Mouse (Mus musculus) MEL (cell line): Measurements from ENCODE around the gene C330007P06Rik. TPM values are rescaled to one million over a fixed set of nuclear protein-coding genes. Genes with fewer than 3 reads are reported as not detected.

Experiments
- DNase-seq: peaks from one replicate; pipeline ENCODE4 v3.0.0; 2011; ENCODE audit warnings: low read depth, low spot score
- H3K27ac ChIP-seq: 2 replicates; pipeline ENCODE4 v1.5.1; 2012; ENCODE audit warnings: low read depth, mild to moderate bottlenecking, control low read depth, low read length, moderate library complexity; ENCODE audit not compliant: control insufficient read depth
- H3K27me3 ChIP-seq, 2 experiments: fragments of 150-350 bp in 1 of 2; sonication (generic) in 1 of 2; 2 replicates each; pipeline ENCODE4 v1.6.1; 2012; ENCODE audit warnings: low read length in 2 of 2, mild to moderate bottlenecking in 2 of 2, improper control_type of control experiment in 1 of 2, moderate library complexity in 1 of 2; ENCODE audit not compliant: insufficient read depth in 2 of 2, control insufficient read depth in 1 of 2
- H3K36me3 ChIP-seq, 2 experiments: 2 replicates each; pipeline ENCODE4 v1.6.1; 2012 to 2014; ENCODE audit warnings: low read length in 2 of 2, improper control_type of control experiment in 1 of 2, inconsistent platforms in 1 of 2, mild to moderate bottlenecking in 1 of 2; ENCODE audit not compliant: insufficient read depth in 2 of 2, control insufficient read depth in 1 of 2
- H3K4me1 ChIP-seq, 2 experiments: fragments of 150-350 bp in 1 of 2; sonication (generic) in 1 of 2; 2 replicates each; pipeline ENCODE4 v1.6.1; 2012; ENCODE audit warnings: low read length in 2 of 2, improper control_type of control experiment in 1 of 2, mild to moderate bottlenecking in 1 of 2; ENCODE audit not compliant: insufficient read depth in 2 of 2, control insufficient read depth in 1 of 2
- H3K4me3 ChIP-seq, 2 experiments: fragments of 150-350 bp in 1 of 2; sonication (generic) in 1 of 2; 2 replicates each; pipeline ENCODE4 v1.5.1; 2012; ENCODE audit warnings: low read depth in 2 of 2, low read length in 2 of 2, mild to moderate bottlenecking in 2 of 2, moderate library complexity in 2 of 2, control low read depth in 1 of 2, improper control_type of control experiment in 1 of 2; ENCODE audit not compliant: control insufficient read depth in 1 of 2, insufficient read depth in 1 of 2
- H3K79me2 ChIP-seq: 2 replicates; pipeline ENCODE4 v1.6.1; 2012; ENCODE audit warnings: mild to moderate bottlenecking, low read length, moderate library complexity; ENCODE audit not compliant: control insufficient read depth, poor library complexity, insufficient read depth
- H3K9ac ChIP-seq: 2 replicates; pipeline ENCODE4 v1.6.1; 2012; ENCODE audit warnings: low read depth, mild to moderate bottlenecking, control low read depth, low read length, moderate library complexity; ENCODE audit not compliant: control insufficient read depth, poor library complexity, severe bottlenecking
- H3K9me3 ChIP-seq: fragments of 150-350 bp; sonication (generic); replicated peaks from 2 replicates; pipeline ENCODE4 v1.6.1; 2012; ENCODE audit warnings: mild to moderate bottlenecking, low read length, improper control_type of control experiment, moderate library complexity; ENCODE audit not compliant: insufficient read depth
- BHLHE40 ChIP-seq: IDR thresholded peaks from 2 replicates; pipeline ENCODE4 v1.6.1; 2012; ENCODE audit warnings: low read depth, mild to moderate bottlenecking, inconsistent platforms, low read length, improper control_type of control experiment, borderline replicate concordance
- CTCF ChIP-seq, 3 experiments: IDR thresholded peaks in 2 of 3; conservative IDR thresholded peaks in 1 of 3; 2 replicates each; pipeline ENCODE4 v1.5.1; 2011 to 2012; ENCODE audit warnings: low read length in 3 of 3, low read depth in 2 of 3, mild to moderate bottlenecking in 2 of 3, improper control_type of control experiment in 1 of 3, inconsistent platforms in 1 of 3, mixed read lengths in 1 of 3, moderate library complexity in 1 of 3; ENCODE audit not compliant: control insufficient read depth in 1 of 3, insufficient read depth in 1 of 3, poor library complexity in 1 of 3, severe bottlenecking in 1 of 3
- ELF1 ChIP-seq: IDR thresholded peaks from 2 replicates; pipeline ENCODE4 v1.6.1; 2014; ENCODE audit warnings: low read depth, mild to moderate bottlenecking, inconsistent platforms, low read length, improper control_type of control experiment, moderate library complexity
- ETS1 ChIP-seq: IDR thresholded peaks from 2 replicates; pipeline ENCODE4 v1.6.1; 2012; ENCODE audit warnings: low read depth, mild to moderate bottlenecking, inconsistent platforms, low read length, improper control_type of control experiment, moderate library complexity
- HCFC1 ChIP-seq: IDR thresholded peaks from 2 replicates; pipeline ENCODE4 v1.6.1; 2012; ENCODE audit warnings: low read depth, mild to moderate bottlenecking, inconsistent platforms, low read length, improper control_type of control experiment, moderate library complexity
- MAFK ChIP-seq: IDR thresholded peaks from 2 replicates; pipeline ENCODE4 v1.6.1; 2011; ENCODE audit warnings: low read depth, mild to moderate bottlenecking, low read length, improper control_type of control experiment, borderline replicate concordance
- MEF2A ChIP-seq: IDR thresholded peaks from 2 replicates; pipeline ENCODE4 v1.6.1; 2014; ENCODE audit warnings: low read depth, mild to moderate bottlenecking, inconsistent platforms, low read length, improper control_type of control experiment; ENCODE audit not compliant: poor library complexity, insufficient replicate concordance, severe bottlenecking; ENCODE audit errors: extremely low read depth
- MYB ChIP-seq: IDR thresholded peaks from 2 replicates; pipeline ENCODE4 v1.6.1; 2011; ENCODE audit warnings: mild to moderate bottlenecking, low read depth, low read length, improper control_type of control experiment
- MYC ChIP-seq: IDR thresholded peaks from 2 replicates; pipeline ENCODE4 v1.6.1; 2011; ENCODE audit warnings: low read depth, mild to moderate bottlenecking, low read length, improper control_type of control experiment, moderate library complexity
- NRF1 ChIP-seq: IDR thresholded peaks from 2 replicates; pipeline ENCODE4 v1.6.1; 2014; ENCODE audit warnings: low read depth, mild to moderate bottlenecking, inconsistent platforms, low read length, improper control_type of control experiment, moderate library complexity; ENCODE audit not compliant: poor library complexity, insufficient read depth, severe bottlenecking
- POLR2A ChIP-seq, 2 experiments: IDR thresholded peaks; 2 replicates each; pipeline ENCODE4 v1.6.1; 2011 to 2012; ENCODE audit warnings: low read length in 2 of 2, mild to moderate bottlenecking in 2 of 2, control low read depth in 1 of 2, improper control_type of control experiment in 1 of 2, low read depth in 1 of 2, moderate library complexity in 1 of 2; ENCODE audit not compliant: control insufficient read depth in 1 of 2, insufficient read depth in 1 of 2, poor library complexity in 1 of 2
- POLR2AphosphoS2 ChIP-seq: IDR thresholded peaks from 2 replicates; pipeline ENCODE4 v1.6.1; 2011; ENCODE audit warnings: low read length, improper control_type of control experiment
- RCOR1 ChIP-seq: IDR thresholded peaks from 2 replicates; pipeline ENCODE4 v1.6.1; 2012; ENCODE audit warnings: low read depth, mild to moderate bottlenecking, inconsistent platforms, low read length, improper control_type of control experiment
- SIN3A ChIP-seq: IDR thresholded peaks from 2 replicates; pipeline ENCODE4 v1.6.1; 2012; ENCODE audit warnings: low read length, improper control_type of control experiment, inconsistent platforms
- UBTF ChIP-seq: IDR thresholded peaks from 2 replicates; pipeline ENCODE4 v1.6.1; 2012; ENCODE audit warnings: low read depth, mild to moderate bottlenecking, inconsistent platforms, low read length, improper control_type of control experiment, moderate library complexity, borderline replicate concordance; ENCODE audit not compliant: insufficient read depth
- ZMIZ1 ChIP-seq: IDR thresholded peaks from 2 replicates; pipeline ENCODE4 v1.6.1; 2012; ENCODE audit warnings: low read depth, mild to moderate bottlenecking, inconsistent platforms, low read length, improper control_type of control experiment, moderate library complexity
- ZNF384 ChIP-seq: IDR thresholded peaks from 2 replicates; pipeline ENCODE4 v1.6.1; 2012; ENCODE audit warnings: low read depth, mild to moderate bottlenecking, inconsistent platforms, low read length, improper control_type of control experiment
- polyA plus RNA-seq, 2 experiments: library from polyadenylated mRNA; stranded (reverse) in 1 of 2; unstranded in 1 of 2; fragments of >175 nt in 1 of 2; fragments of >200 nt in 1 of 2; gene quantifications; 2 replicates each; pipeline versions ENCODE4 v1.2.1 to v1.2.4; 2012; ENCODE audit warnings: low replicate concordance in 2 of 2, low read depth in 1 of 2; ENCODE audit not compliant: insufficient read length in 2 of 2, insufficient read depth in 1 of 2, missing spikeins in 1 of 2
- total RNA-seq: library from RNA; depleted of rRNA; stranded (reverse); fragments of 300-350 nt; gene quantifications from 2 replicates; pipeline ENCODE4 v1.2.3, GENCODE M21; 2012

The C330007P06Rik gene
- total and polyA plus RNA-seq, 3 experiments: 15.1 to 17.1 TPM; not detected in 1

DNA sequence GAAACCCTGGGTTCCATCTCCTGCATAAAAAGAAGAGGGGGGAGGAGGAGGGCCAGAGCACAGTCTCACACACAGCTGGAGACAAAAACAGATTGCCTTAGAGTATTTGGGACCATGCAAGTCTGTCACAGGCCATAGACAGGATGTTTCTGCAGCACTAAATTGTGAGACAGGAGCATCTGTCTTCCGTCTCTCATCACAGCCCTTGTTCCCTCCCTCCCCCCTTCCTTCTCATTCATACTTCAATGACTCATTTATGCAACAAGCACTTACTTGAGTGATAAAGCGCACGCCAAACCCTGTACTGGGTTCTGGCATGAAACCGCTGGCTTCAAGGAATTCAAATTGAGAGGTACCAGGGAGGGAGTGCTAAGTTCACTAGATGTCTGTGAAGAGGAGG lies 42.3 kb downstream of the C330007P06Rik start:
- Histone ChIP-seq H3K9ac (no peak overlapping the region), H3K36me3 (no peaks in the 10 kb centered on the region)

DNA sequence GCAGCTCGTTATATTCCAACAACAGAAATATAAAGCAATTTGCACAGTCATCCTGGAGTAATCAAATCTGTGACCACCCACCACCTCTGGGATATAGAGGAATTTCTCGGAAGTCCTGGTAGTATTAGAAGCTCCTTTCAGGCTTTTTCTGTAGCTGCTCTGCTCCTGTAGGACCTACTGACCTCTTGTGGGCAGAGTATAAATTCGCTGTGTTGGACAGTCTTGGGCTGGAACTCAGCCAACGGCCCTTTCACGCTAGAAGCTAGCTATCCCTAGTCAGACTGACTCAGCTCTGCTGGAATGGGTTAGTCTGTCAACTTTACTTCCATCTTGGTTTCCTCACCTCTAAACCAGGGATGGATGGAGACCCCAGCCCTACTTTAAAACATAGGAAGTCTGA lies 43.6 kb downstream of the C330007P06Rik start:
- Histone ChIP-seq H3K4me1 (no peaks in the 10 kb centered on the region), H3K27me3 (no peaks in the 10 kb centered on the region), H3K4me3 (no peak overlapping the region), H3K9ac (no peak overlapping the region), H3K27ac (no peak overlapping the region), H3K79me2 (no peaks in the 10 kb centered on the region), H3K9me3 (no peaks in the 10 kb centered on the region)
- DNase-seq: no peak
- no peak for TF ChIP-seq MYC
- TF ChIP-seq ZNF384: no peak
- no peak for TF ChIP-seq MEF2A
- no peak for TF ChIP-seq SIN3A
- TF ChIP-seq HCFC1: no peak
- TF ChIP-seq ZMIZ1: no peak
- TF ChIP-seq POLR2AphosphoS2: no peak
- no peak for TF ChIP-seq UBTF
- TF ChIP-seq RCOR1: no peak
- TF ChIP-seq BHLHE40: no peak
- TF ChIP-seq, all 39 proteins: peak for 0
- no peaks in the 10 kb centered on the region for H3K36me3 ChIP-seq

More for the DNA sequence above, 42.3 kb downstream of the C330007P06Rik start:
- H3K79me2 ChIP-seq: no peaks in the 10 kb centered on the region
- TF ChIP-seq POLR2A (IDR thresholded peaks at IDR 0.05; ENCODE audit: control insufficient read depth in 1 of 2, insufficient read depth in 1 of 2, low read depth in 1 of 2, low read length in 2 of 2, poor library complexity in 1 of 2) (no peak), NRF1 (no peak), MEF2A (no peak), MYC (no peak), SIN3A (no peak)
- no peak overlapping the region for H3K27ac ChIP-seq
- H3K9me3 ChIP-seq: no peaks in the 10 kb centered on the region
- no peaks in the 10 kb centered on the region for H3K4me1 ChIP-seq
- H3K27me3 ChIP-seq: no peaks in the 10 kb centered on the region
- no peak overlapping the region for H3K4me3 ChIP-seq
- DNase-seq: no peak

DNA sequence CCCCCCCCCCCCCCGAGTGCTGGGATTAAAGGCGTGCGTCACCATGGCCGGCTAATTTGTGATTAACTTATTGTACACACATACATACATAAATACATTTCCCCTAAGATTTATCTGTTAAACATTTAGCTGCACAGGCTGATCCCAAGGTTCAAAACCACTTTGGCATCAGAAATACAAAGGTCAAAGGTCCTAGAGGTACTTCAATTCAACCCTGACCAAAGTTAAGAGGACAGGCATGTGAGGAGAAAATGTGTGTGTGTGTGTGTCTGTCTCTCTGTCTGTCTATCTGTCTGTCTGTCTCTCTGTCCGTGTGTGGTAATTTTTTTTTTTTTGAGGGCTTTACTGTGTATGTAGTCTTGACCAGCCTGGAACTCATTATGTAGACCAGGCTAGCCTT lies 47.0 kb downstream of the C330007P06Rik start:
- Histone ChIP-seq H3K4me3 (no peak overlapping the region), H3K9me3 (no peaks in the 10 kb centered on the region), H3K27ac (no peak overlapping the region), H3K36me3 (no peaks in the 10 kb centered on the region), H3K9ac (no peak overlapping the region), H3K4me1 (no peaks in the 10 kb centered on the region), H3K27me3 (no peaks in the 10 kb centered on the region), H3K79me2 (no peaks in the 10 kb centered on the region)
- DNase-seq: no peak
- no peak for TF ChIP-seq SIN3A
- no peak for TF ChIP-seq ELF1
- TF ChIP-seq MEF2A: no peak
- TF ChIP-seq MYC: no peak
- TF ChIP-seq RCOR1: no peak
- no peak for TF ChIP-seq MYB
- no peak for TF ChIP-seq MAFK
- TF ChIP-seq ZMIZ1: no peak
- no peak for TF ChIP-seq ETS1
- no peak for TF ChIP-seq CTCF (IDR thresholded peaks at IDR 0.05 in 2 of 3, conservative IDR thresholded peaks at IDR 0.05 in 1 of 3; ENCODE audit: control insufficient read depth in 1 of 3, insufficient read depth in 1 of 3, low read depth in 2 of 3, low read length in 3 of 3, poor library complexity in 1 of 3, severe bottlenecking in 1 of 3)
- TF ChIP-seq BHLHE40: no peak
